Mouse (Mus musculus): Measurements from ENCODE around the gene Fntb.
A peak's percentile ranks its signal among the peaks of the same experiment; 100 is the strongest.

The Fntb gene

DNA sequence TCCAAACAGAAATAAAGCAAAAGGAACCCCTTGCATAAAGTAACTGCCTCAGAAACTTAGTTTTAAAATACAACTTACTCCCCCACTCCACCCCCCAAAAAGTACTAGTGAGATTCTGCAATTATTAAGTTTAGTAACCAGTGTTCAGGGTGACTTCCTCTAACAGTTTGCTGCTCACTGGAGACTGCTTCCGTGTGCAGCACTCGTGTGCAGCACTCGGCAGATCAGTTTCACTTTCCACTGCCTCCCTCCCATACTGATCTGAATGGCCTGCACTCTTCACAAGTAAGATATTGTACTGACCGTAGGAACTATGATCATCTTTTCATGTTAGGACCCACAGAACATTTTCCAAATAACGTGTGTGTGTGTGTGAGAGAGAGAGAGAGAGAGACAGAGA, 192.3 kb downstream of the Fntb start:
- no peak for DNase-seq (ENCODE audit: low spot score)

DNA sequence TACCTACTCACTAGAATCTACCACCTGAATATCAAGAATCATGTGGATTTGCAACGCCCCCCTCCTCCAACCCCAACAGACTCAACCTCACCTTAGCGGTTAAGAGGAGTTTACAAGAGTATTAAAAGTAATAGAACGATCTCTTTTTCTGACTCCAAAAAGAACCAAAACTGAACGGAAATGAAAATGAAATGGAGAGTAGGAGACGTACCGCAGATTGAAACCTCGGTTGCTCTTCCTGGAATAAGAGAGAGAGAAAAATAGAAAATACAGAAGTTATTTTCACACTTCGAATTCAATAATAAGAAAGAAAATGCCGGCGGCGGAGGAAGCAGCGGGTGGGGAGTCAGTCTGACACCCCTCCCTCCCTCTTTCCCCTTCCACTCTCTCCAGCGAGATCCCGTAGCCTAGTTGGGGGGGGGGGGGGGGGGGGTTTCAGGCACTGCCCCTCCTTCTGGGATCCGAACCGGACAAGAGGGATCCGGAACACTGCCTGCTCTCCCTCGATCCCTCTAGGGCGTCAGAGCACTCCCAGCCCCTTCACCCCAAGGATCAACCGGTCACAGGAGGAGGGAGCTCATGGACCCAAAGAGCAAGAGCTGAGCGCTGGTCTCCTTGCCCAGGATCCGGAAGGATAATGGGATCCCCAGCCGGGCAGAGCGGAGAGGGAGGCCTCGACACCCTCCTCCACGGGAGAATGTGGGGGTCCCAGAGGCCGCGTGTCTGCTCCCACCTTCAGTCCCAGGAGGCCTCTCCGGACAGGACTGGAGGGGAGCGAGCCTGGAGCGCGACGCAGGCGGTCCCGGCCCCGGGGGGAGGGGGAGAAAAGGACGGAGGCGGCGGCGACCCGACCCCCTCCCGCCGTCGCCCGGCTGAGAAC, 195.9 kb downstream of the Fntb start:
- no peak for DNase-seq (ENCODE audit: low spot score)

DNA sequence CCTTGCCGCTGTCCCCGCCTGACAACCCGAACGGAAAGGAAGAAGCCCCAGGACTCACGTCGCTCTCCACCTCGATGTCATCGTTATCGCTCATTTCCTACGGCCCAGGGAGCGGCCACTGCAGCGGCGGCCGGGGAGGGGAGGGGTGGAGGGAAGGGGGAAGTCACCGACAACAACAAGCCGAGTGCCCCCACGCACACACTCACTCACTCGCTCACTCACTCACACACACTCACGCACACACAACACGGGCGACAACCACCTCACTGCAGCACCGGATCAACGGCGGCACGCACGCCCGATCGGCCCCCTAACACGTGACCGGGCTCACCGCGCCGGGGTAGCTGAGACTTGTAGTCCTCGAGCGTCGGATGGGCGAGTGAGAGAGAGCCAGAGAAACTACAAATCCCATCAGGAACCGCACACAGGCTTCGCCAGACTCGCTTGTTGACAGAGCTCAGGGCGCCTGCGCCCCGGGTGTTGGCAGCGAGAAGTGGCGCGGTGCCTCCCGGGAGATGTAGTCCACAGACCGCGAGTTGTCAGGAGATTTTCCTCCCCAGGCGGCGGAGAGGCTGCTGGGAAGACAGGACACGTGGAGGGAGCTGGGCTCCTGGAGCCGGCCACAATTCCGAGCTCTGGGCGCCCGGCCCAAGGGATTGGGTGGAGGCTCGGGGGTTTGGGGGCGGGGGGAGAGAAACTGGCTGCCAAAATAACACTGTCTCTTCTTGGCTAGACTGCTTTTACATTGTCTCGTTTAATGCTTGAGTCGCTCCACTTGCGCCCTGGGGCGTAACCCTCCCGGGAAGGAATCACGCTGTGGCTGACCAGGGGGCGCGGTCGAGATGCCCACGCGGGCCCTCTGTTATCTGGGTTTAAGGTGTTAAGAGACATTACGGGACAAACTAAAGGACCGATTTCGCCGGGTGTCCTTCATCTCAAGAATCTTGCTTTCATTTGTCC, 196.8 kb downstream of the Fntb start, which contains the start of gene Max:
Gene Max (minus strand): TSS at position 270 of the 960 bp plus-strand sequence.
- peak; percentile 99 for DNase-seq (ENCODE audit: low spot score)

DNA sequence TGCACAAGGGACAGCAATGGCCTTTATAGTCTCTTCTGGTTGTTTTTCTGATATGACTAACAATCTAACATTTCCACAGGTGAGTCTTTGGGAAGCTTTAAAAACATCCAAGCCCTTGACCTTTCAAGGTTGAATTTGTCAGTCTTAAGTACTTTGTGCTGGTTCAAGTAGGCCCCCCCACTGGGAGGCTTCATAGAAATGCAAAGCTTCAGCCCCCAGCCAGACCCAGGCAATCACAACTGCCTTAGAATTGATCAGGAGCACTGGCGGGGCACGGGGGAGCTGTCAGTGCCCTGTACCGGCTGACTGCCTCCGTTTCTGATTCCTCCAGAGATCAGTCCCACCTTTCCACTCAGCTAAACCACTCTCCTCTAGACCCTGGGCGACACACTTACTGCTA, 199.7 kb downstream of the Fntb start:
- no peak for DNase-seq (ENCODE audit: low spot score)

DNA sequence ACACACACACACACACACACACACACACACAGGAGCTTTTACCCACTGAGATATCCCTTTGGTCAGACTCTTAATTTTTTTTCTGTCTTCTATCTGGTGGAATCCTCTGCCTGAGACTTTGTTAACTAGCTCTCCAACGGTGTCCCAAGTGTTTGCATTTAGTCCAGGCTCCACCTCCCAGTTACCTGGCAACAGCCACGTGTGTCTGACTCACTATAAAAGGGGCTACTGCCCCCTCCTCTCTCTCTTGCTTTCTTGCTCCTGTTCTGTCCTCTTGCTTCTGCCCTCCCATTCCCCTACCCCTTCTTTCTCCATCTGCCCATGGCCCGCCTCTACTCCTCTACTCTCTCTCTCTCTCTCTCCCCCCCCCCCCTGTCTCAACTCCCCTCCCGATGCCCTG, 200.5 kb downstream of the Fntb start:
- peak; percentile 27 for DNase-seq (ENCODE audit: low spot score)
